Mouse (Mus musculus): ENCODE data around the gene Ube2cbp.

Ube2cbp gene

DNA sequence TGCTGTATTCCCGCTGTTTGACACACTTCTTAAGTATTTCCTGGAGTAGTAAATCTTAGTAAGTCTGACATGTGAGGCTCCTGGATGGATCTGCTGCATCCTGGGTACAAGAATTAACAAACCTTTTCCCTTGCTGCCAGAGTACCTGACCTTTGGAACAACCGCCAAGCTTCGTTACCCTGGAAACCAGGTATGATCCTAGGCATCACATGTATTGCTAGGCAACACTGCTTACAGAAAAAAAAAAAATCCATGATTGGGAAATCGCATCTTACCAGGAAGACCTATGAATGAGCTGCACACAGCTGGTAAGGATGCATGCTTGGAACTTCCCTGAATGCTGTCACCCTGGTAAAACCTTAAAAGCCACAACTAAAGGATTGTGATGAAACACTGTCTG lies 22.5 kb downstream of the Ube2cbp start:
- in situ Hi-C loops (cut with MboI; ENCODE audit: low pct_unique_long_range_greater_than_20kb in 1 of 2, low sequenced_read_pairs in 2 of 2, unreplicated experiment in 1 of 2) = loop anchor here in 1 of 2 experiments (10.0 kb wide), 1 partner anchor 667 kb away; no protein-coding TSS in a partner anchor

- in situ Hi-C loops (cut with MboI; ENCODE audit: low pct_unique_long_range_greater_than_20kb in 1 of 2, low sequenced_read_pairs in 2 of 2, unreplicated experiment in 1 of 2) = no loop called here
These were observed 26.3 kb downstream of the Ube2cbp start for GRCm38 (mm10) chr9:86438337-86439009.

DNA sequence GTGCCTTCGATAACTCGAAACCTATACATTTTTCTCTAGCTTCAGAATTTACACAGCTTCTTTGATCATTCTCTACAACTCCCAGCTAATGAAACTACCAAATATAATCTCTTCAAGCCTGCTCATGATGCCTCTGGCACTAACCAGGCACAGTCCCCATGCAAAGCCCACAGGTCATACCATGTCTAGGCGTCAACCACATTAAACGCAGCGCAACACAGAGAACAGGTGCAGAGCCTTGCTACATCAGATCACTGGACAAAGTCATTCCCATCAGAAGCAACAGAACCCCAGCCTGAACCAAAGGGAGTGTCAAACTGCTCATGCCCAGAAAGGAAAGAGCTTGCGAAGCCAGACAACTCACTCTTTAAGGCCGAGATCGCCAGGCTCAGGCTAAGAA lies 28.1 kb downstream of the Ube2cbp start:
- in situ Hi-C loops (cut with MboI; ENCODE audit: low pct_unique_long_range_greater_than_20kb in 1 of 2, low sequenced_read_pairs in 2 of 2, unreplicated experiment in 1 of 2) = no loop called here

- in situ Hi-C loops (cut with MboI; ENCODE audit: low pct_unique_long_range_greater_than_20kb in 1 of 2, low sequenced_read_pairs in 2 of 2, unreplicated experiment in 1 of 2) = no loop called here
These were observed 29.2 kb downstream of the Ube2cbp start for GRCm38 (mm10) chr9:86435510-86435909.

DNA sequence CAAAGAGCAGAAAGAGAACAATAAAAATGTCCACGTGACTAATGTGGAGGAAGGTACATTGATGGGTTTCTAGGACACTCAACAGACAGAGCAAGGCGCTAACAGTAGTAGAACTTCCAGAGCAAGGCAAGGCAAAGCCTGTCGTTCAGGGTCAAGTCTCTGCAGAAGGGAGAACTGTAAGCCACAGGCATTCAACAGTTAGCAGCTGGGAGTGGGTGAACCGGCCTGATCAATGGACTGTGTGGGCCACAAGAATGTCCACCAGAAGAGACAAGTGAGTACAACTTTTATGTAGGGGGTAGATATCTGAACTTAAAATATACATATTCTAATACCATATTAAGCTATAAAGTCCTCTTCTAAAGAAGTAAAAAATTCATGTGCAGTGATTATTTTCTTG lies 41.4 kb downstream of the Ube2cbp start:
- in situ Hi-C loops (cut with MboI; ENCODE audit: low pct_unique_long_range_greater_than_20kb in 1 of 2, low sequenced_read_pairs in 2 of 2, unreplicated experiment in 1 of 2) = no loop called here

GRCm38 (mm10) chr9:86419366-86419765 lies 45.4 kb downstream of the Ube2cbp start:
- in situ Hi-C loops (cut with MboI; ENCODE audit: low pct_unique_long_range_greater_than_20kb in 1 of 2, low sequenced_read_pairs in 2 of 2, unreplicated experiment in 1 of 2) = no loop called here

DNA sequence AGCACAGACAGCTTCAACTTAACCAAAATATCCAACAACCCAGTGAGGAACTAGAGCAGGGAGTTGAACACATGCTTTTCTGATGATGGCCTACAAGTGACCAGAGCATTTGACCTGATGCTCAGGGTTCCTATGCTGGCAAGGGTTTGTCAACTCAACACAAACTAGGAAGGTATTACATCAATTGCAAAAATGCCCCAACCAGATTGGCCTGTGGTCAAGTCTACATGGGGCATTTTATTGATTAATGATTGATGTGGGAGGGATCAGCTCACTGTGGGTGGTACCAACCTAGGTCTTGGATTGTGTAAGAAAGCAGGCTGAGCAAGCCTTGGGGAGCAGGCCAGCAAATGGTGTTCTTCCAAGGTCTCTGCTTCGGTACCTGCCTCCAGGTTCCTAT lies 46.8 kb downstream of the Ube2cbp start:
- in situ Hi-C loops (cut with MboI; ENCODE audit: low pct_unique_long_range_greater_than_20kb in 1 of 2, low sequenced_read_pairs in 2 of 2, unreplicated experiment in 1 of 2) = no loop called here

DNA sequence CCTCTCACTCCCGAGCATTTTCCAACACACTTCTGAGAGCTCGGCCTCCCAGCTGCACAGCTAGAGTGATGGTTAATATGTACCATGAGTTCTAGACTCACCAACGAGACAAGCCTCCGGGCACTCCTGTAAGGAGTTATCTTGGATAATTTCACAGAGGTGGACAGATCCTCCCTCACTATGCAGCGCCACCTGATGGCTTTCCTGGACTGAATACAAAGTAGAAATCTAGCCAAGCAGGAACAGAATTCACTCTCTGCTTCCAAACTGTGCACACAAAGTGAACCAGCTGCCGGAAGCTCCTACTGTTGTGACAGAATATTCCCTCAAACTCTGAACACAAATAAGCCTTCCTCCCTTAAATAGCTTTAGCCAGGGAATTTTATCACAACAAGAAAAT lies 69.0 kb downstream of the Ube2cbp start:
- in situ Hi-C loops (cut with MboI; ENCODE audit: low pct_unique_long_range_greater_than_20kb in 1 of 2, low sequenced_read_pairs in 2 of 2, unreplicated experiment in 1 of 2) = no loop called here

- in situ Hi-C loops (cut with MboI; ENCODE audit: low pct_unique_long_range_greater_than_20kb in 1 of 2, low sequenced_read_pairs in 2 of 2, unreplicated experiment in 1 of 2) = no loop called here
These were observed 69.7 kb downstream of the Ube2cbp start for GRCm38 (mm10) chr9:86395012-86395411.

DNA sequence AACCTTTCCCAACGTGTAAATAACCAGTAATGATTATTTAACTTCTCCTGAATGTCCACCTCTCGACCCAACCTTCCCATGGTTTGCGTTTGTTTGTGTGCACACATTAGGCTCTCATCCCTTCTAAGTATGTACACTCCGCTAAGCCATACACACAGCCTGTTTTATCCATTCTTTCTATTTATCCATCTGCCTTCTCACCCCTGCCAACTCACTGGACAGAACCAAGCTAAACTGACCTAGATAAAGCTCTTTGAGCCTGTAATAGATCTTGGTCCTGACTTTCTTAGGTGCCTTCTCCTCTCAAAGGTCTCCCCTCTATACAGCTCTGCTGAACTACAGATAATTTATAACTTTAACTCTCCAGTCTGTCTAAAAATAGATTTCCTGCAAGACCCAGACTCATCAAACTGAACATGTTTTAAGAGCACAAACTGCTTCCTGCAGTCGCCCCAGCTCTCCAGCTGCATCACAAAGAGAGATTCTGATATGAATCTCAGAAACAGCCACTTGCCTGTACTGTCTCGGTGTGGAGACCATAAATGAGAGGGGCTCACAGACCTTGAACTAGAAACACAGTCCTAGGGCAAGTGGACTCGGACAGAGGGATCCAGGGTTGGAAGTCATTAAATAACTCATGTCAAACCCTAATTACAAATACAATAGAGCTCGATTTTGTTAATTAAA lies 71.0 kb downstream of the Ube2cbp start:
- in situ Hi-C loops (cut with MboI; ENCODE audit: low pct_unique_long_range_greater_than_20kb in 1 of 2, low sequenced_read_pairs in 2 of 2, unreplicated experiment in 1 of 2) = no loop called here

- in situ Hi-C loops (cut with MboI; ENCODE audit: low pct_unique_long_range_greater_than_20kb in 1 of 2, low sequenced_read_pairs in 2 of 2, unreplicated experiment in 1 of 2) = no loop called here
These were observed 73.3 kb downstream of the Ube2cbp start for GRCm38 (mm10) chr9:86391467-86391866.

GRCm38 (mm10) chr9:86390713-86391112 lies 74.0 kb downstream of the Ube2cbp start:
- in situ Hi-C loops (cut with MboI; ENCODE audit: low pct_unique_long_range_greater_than_20kb in 1 of 2, low sequenced_read_pairs in 2 of 2, unreplicated experiment in 1 of 2) = no loop called here

DNA sequence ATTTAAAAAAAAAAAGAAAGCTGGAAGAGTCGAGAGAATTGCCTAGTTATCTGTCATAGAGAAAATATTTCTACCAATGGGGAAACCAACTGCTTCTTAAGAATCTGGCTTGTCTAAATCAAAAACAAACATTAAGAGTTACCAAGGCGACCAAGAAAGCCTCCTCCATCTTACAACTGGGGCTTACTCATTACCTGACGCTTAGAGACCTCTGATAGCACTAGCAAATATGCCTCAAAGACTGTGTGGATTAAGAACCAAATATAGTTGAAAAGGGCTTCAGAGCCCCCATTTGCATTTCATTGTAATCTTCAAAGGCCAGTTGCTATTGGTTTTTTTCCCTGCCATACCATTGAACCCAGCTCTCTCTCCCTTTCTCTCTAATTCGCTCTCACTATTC lies 76.2 kb downstream of the Ube2cbp start:
- in situ Hi-C loops (cut with MboI; ENCODE audit: low pct_unique_long_range_greater_than_20kb in 1 of 2, low sequenced_read_pairs in 2 of 2, unreplicated experiment in 1 of 2) = no loop called here

DNA sequence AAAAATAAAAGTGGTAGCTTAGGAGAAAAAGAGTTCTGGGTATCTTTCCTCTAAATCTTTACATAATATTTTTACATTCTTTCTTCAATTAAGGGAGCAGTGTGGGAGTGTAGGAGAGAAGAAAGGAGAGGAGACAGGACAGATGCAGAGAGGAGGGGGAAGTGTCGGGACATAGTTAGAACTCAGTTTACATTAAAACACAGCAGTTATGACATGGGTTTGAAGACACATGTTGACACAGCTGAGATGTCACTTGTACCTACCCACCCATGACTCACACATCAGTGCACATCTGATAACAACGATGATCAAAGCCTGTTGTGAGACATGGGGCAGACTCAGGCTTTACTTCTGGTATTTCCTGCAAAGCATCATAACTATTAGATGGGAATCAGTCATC lies 87.8 kb downstream of the Ube2cbp start:
- in situ Hi-C loops (cut with MboI; ENCODE audit: low pct_unique_long_range_greater_than_20kb in 1 of 2, low sequenced_read_pairs in 2 of 2, unreplicated experiment in 1 of 2) = no loop called here

GRCm38 (mm10) chr9:86372783-86373567 lies 91.8 kb downstream of the Ube2cbp start:
- in situ Hi-C loops (cut with MboI; ENCODE audit: low pct_unique_long_range_greater_than_20kb in 1 of 2, low sequenced_read_pairs in 2 of 2, unreplicated experiment in 1 of 2) = no loop called here

GRCm38 (mm10) chr9:86369208-86369607 lies 95.5 kb downstream of the Ube2cbp start:
- in situ Hi-C loops (cut with MboI; ENCODE audit: low pct_unique_long_range_greater_than_20kb in 1 of 2, low sequenced_read_pairs in 2 of 2, unreplicated experiment in 1 of 2) = no loop called here

- in situ Hi-C loops (cut with MboI; ENCODE audit: low pct_unique_long_range_greater_than_20kb in 1 of 2, low sequenced_read_pairs in 2 of 2, unreplicated experiment in 1 of 2) = no loop called here
These were observed 104.2 kb downstream of the Ube2cbp start for GRCm38 (mm10) chr9:86360536-86360935.

GRCm38 (mm10) chr9:86355851-86356250 lies 108.9 kb downstream of the Ube2cbp start:
- in situ Hi-C loops (cut with MboI; ENCODE audit: low pct_unique_long_range_greater_than_20kb in 1 of 2, low sequenced_read_pairs in 2 of 2, unreplicated experiment in 1 of 2) = no loop called here

DNA sequence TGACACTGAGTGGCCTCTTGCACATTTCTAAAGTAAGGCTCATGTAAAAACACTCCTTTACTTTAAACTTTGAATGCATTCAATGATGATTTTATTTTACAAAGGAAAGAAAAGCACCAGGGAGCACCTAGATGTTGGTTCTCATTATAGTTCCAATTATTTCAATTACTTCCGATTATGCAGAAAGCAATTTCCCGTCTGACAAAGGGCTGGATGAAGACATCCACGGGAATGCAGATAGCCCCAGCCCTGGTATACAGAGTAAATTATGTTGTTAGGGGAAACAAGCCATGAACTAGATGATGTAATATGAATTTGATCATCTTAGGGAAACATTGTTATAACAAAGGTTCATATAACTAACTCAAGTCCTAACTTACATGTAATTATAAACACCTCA lies 113.3 kb downstream of the Ube2cbp start:
- in situ Hi-C loops (cut with MboI; ENCODE audit: low pct_unique_long_range_greater_than_20kb in 1 of 2, low sequenced_read_pairs in 2 of 2, unreplicated experiment in 1 of 2) = no loop called here

Measured in mouse embryonic stem cell (cell line).